7 mouse cellular contexts compared by ENCODE assay signal in genomic region chr2:121007925-121008663, GRCm38 (mm10). TPM values are rescaled to one million over a fixed set of nuclear protein-coding genes. Genes with fewer than 3 reads are reported as not detected.
DNase-seq lines count a peak whose midpoint lies in the region; ATAC-seq lines count a peak whose summit lies in the region.

Ccndbp1 (plus strand) TSS chr2:121008403.

- intact Hi-C loops in left cerebral cortex, postnatal 36 days (cut with DNase I), result no loop called here

- no peaks in the 10 kb centered on the region for H3K36me3 ChIP-seq in intestine, embryonic 16.5 days (ENCODE audit: control insufficient read depth, insufficient read depth, low read length)
- no peaks in the 10 kb centered on the region for H3K36me3 ChIP-seq in midbrain, embryonic 11.5 days (ENCODE audit: control insufficient read depth, insufficient read depth, low read length)

- peak; percentile 88 for DNase-seq in adrenal gland, adult 8-10 months
- peak; percentile 92 for DNase-seq in embryo, embryonic 9.5 days (ENCODE audit: extremely low spot score)
- peak; percentile 83 to 91 for DNase-seq in gastrocnemius, postnatal 4 days (ENCODE audit: low spot score in 2 of 2)
- peak; percentile 81 to 84 for DNase-seq in left cerebral cortex, postnatal 36 days (ENCODE audit: low spot score in 2 of 2)
- DNase-seq in midbrain, embryonic 11.5 days (ENCODE audit: low spot score, missing footprints), result peak; percentile 97
- DNase-seq in skeletal muscle tissue, adult 2 months (ENCODE audit: low read depth, low spot score), result peak; percentile 86

- H3K27me3 ChIP-seq in intestine, embryonic 16.5 days (replicated peaks; ENCODE audit: control insufficient read depth, insufficient read depth, low read length), result no peaks in the 10 kb centered on the region
- no peaks in the 10 kb centered on the region for H3K27me3 ChIP-seq in midbrain, embryonic 11.5 days (ENCODE audit: control insufficient read depth, insufficient read depth, low read length)

- peak within 1 kb of the TSS; percentile 76 for H3K9ac ChIP-seq in intestine, embryonic 16.5 days (ENCODE audit: low read depth, low read length)
- H3K9ac ChIP-seq in midbrain, embryonic 11.5 days (ENCODE audit: low read length), result peak within 1 kb of the TSS; percentile 72

- no peak within 1 kb of the TSS for H3K27ac ChIP-seq in intestine, embryonic 16.5 days (ENCODE audit: low read length)
- peak within 1 kb of the TSS; percentile 22; the same call in 1 of the 2 replicates for H3K27ac ChIP-seq in midbrain, embryonic 11.5 days (ENCODE audit: low read depth, low read length)

- under 1% methylated on average over 33 of the region's 34 CpGs for WGBS in intestine, embryonic 16.5 days
- WGBS in midbrain, embryonic 11.5 days, result 2% methylated on average over 34 of the region's 34 CpGs

- ATAC-seq in intestine, embryonic 16.5 days, result peak; percentile 99
- ATAC-seq in midbrain, embryonic 11.5 days (ENCODE audit: low FRiP score), result peak; percentile 97

- H3K4me1 ChIP-seq in intestine, embryonic 16.5 days (ENCODE audit: control insufficient read depth, insufficient read depth, low read length), result no peaks in the 10 kb centered on the region
- H3K4me1 ChIP-seq in midbrain, embryonic 11.5 days (ENCODE audit: control insufficient read depth, insufficient read depth, low read length), result peaks cover 10% of the 10 kb centered on the region; the same call in 1 of the 2 replicates

- peak within 1 kb of the TSS; percentile 75 for H3K4me3 ChIP-seq in intestine, embryonic 16.5 days (ENCODE audit: low read length)
- peak within 1 kb of the TSS; percentile 76 for H3K4me3 ChIP-seq in midbrain, embryonic 11.5 days (ENCODE audit: low read depth, low read length)

- H3K9me3 ChIP-seq in intestine, embryonic 16.5 days (ENCODE audit: control insufficient read depth, low read length), result no peaks in the 10 kb centered on the region
- no peaks in the 10 kb centered on the region for H3K9me3 ChIP-seq in midbrain, embryonic 11.5 days (ENCODE audit: control insufficient read depth, low read length)

- H3K4me2 ChIP-seq in intestine, embryonic 16.5 days (ENCODE audit: low read depth, low read length), result peak within 1 kb of the TSS; percentile 83
- H3K4me2 ChIP-seq in midbrain, embryonic 11.5 days, result peak within 1 kb of the TSS; percentile 74

RNA-seq across cellular contexts. Expression of gene Ccndbp1, which starts in this region (rescaled TPM):
- 10 to 100 TPM; 51.5 to 62.7 (median 55.9) TPM for total RNA-seq in adrenal gland, adult 8-10 months (2022)
- total RNA-seq in gastrocnemius, postnatal 4 days (2021), result 10 to 100 TPM; 22.2 to 22.4 TPM
- 34.5 and 34.6 TPM in 2 replicates for polyA plus RNA-seq in intestine, embryonic 16.5 days (2015; fragmentation: Nextera tagmentation; extraction: Ambion mirVana)
- 10 to 100 TPM; 54.9 to 59.4 TPM for total RNA-seq in left cerebral cortex, postnatal 36 days (2021)
- 51.6 and 52.7 TPM in 2 replicates for polyA plus RNA-seq in midbrain, embryonic 11.5 days (2014; fragmentation: Nextera tagmentation; extraction: Ambion mirVana)
